Mouse (Mus musculus): Measurements from ENCODE around the gene Lysmd2. TPM values are rescaled to one million over a fixed set of nuclear protein-coding genes. Genes with fewer than 3 reads are reported as not detected.

Gene Lysmd2
- total RNA-seq (2014; fragmentation: Nextera tagmentation) (not detected in 2 replicates), total RNA-seq (2017) (0.12 and 0.22 TPM in 2 replicates), polyA plus RNA-seq (2012) (not detected in 2 replicates)

- no peak for ATAC-seq (ENCODE audit: extremely low read depth, insufficient number of reproducible peaks, low FRiP score, poor library complexity, severe bottlenecking)
- H3K36me3 ChIP-seq (replicated peaks), result no peaks in the 10 kb centered on the region
- no peak for DNase-seq (ENCODE audit: low spot score)
- no peaks in the 10 kb centered on the region for H3K4me1 ChIP-seq (ENCODE audit: insufficient read depth, low read depth, low read length)
- no peaks in the 10 kb centered on the region for H3K27me3 ChIP-seq (ENCODE audit: insufficient read depth, low read length)
- H3K9me3 ChIP-seq (replicated peaks), result no peaks in the 10 kb centered on the region; the same call in 1 of the 2 replicates
- no peak within 1 kb of the TSS for H3K4me3 ChIP-seq (ENCODE audit: low read depth, low read length)
- TF ChIP-seq POLR2AphosphoS5 (IDR thresholded peaks at IDR 0.05; ENCODE audit: insufficient replicate concordance, low read depth, low read length) (no peak), CTCF (IDR thresholded peaks at IDR 0.05; ENCODE audit: low read depth, low read length) (no peak), TAL1 (conservative IDR thresholded peaks at IDR 0.05; ENCODE audit: low read depth, low read length) (no peak), GATA1 (IDR thresholded peaks at IDR 0.05; ENCODE audit: borderline replicate concordance, low read length) (no peak), GATA2 (IDR thresholded peaks at IDR 0.05; ENCODE audit: borderline replicate concordance, low read depth, low read length) (no peak)
Measured at GRCm38 (mm10) chr9:75625556-75626307, at the start of gene Lysmd2. Lysmd2 (plus strand) TSS chr9:75625741.

GRCm38 (mm10) chr9:75579321-75579720 lies 46.2 kb upstream of the Lysmd2 start:
- Histone ChIP-seq H3K9me3 (replicated peaks) (no peaks in the 10 kb centered on the region), H3K36me3 (replicated peaks) (no peaks in the 10 kb centered on the region), H3K4me1 (ENCODE audit: insufficient read depth, low read depth, low read length) (no peaks in the 10 kb centered on the region; the same call in none of the 2 replicates), H3K27me3 (ENCODE audit: insufficient read depth, low read length) (peaks cover 3% of the 10 kb centered on the region; the same call in 1 of the 2 replicates), H3K4me3 (ENCODE audit: low read depth, low read length) (no peak overlapping the region)
- TF ChIP-seq CTCF (IDR thresholded peaks at IDR 0.05; ENCODE audit: low read depth, low read length), result no peak
- no peak for TF ChIP-seq TAL1 (conservative IDR thresholded peaks at IDR 0.05; ENCODE audit: low read depth, low read length)
- TF ChIP-seq GATA1 (IDR thresholded peaks at IDR 0.05; ENCODE audit: borderline replicate concordance, low read length), result no peak
- TF ChIP-seq POLR2AphosphoS5 (IDR thresholded peaks at IDR 0.05; ENCODE audit: insufficient replicate concordance, low read depth, low read length), result no peak
- no peak for TF ChIP-seq GATA2 (IDR thresholded peaks at IDR 0.05; ENCODE audit: borderline replicate concordance, low read depth, low read length)
- DNase-seq (ENCODE audit: low spot score) (no peak), ATAC-seq (ENCODE audit: extremely low read depth, insufficient number of reproducible peaks, low FRiP score, poor library complexity, severe bottlenecking) (no peak)

GRCm38 (mm10) chr9:75581694-75582350 lies 43.7 kb upstream of the Lysmd2 start:
- Histone ChIP-seq H3K4me1 (ENCODE audit: insufficient read depth, low read depth, low read length) (no peaks in the 10 kb centered on the region; the same call in none of the 2 replicates), H3K36me3 (replicated peaks) (no peaks in the 10 kb centered on the region), H3K4me3 (ENCODE audit: low read depth, low read length) (no peak overlapping the region), H3K27me3 (ENCODE audit: insufficient read depth, low read length) (no peaks in the 10 kb centered on the region; the same call in 1 of the 2 replicates), H3K9me3 (replicated peaks) (no peaks in the 10 kb centered on the region)
- ATAC-seq (ENCODE audit: extremely low read depth, insufficient number of reproducible peaks, low FRiP score, poor library complexity, severe bottlenecking), result no peak
- TF ChIP-seq CTCF (IDR thresholded peaks at IDR 0.05; ENCODE audit: low read depth, low read length), result peak; percentile 53
- no peak for TF ChIP-seq GATA2 (IDR thresholded peaks at IDR 0.05; ENCODE audit: borderline replicate concordance, low read depth, low read length)
- TF ChIP-seq TAL1 (conservative IDR thresholded peaks at IDR 0.05; ENCODE audit: low read depth, low read length), result no peak
- peak; percentile 13 for DNase-seq (ENCODE audit: low spot score)

- ATAC-seq (ENCODE audit: extremely low read depth, insufficient number of reproducible peaks, low FRiP score, poor library complexity, severe bottlenecking) (no peak), DNase-seq (ENCODE audit: low spot score) (no peak)
- TF ChIP-seq CTCF (IDR thresholded peaks at IDR 0.05; ENCODE audit: low read depth, low read length), result no peak
- no peak for TF ChIP-seq POLR2AphosphoS5 (IDR thresholded peaks at IDR 0.05; ENCODE audit: insufficient replicate concordance, low read depth, low read length)
- no peak for TF ChIP-seq GATA1 (IDR thresholded peaks at IDR 0.05; ENCODE audit: borderline replicate concordance, low read length)
- Histone ChIP-seq H3K27me3 (ENCODE audit: insufficient read depth, low read length) (peaks cover 16% of the 10 kb centered on the region), H3K4me1 (ENCODE audit: insufficient read depth, low read depth, low read length) (no peaks in the 10 kb centered on the region), H3K4me3 (ENCODE audit: low read depth, low read length) (no peak overlapping the region), H3K9me3 (replicated peaks) (no peaks in the 10 kb centered on the region), H3K36me3 (replicated peaks) (no peaks in the 10 kb centered on the region)
Measured at GRCm38 (mm10) chr9:75589850-75590790, 35.4 kb upstream of the Lysmd2 start.

GRCm38 (mm10) chr9:75593481-75593880 lies 32.1 kb upstream of the Lysmd2 start:
- no peak for TF ChIP-seq TAL1 (conservative IDR thresholded peaks at IDR 0.05; ENCODE audit: low read depth, low read length)
- TF ChIP-seq GATA2 (IDR thresholded peaks at IDR 0.05; ENCODE audit: borderline replicate concordance, low read depth, low read length), result no peak
- no peak for TF ChIP-seq POLR2AphosphoS5 (IDR thresholded peaks at IDR 0.05; ENCODE audit: insufficient replicate concordance, low read depth, low read length)
- no peak for TF ChIP-seq GATA1 (IDR thresholded peaks at IDR 0.05; ENCODE audit: borderline replicate concordance, low read length)
- TF ChIP-seq CTCF (IDR thresholded peaks at IDR 0.05; ENCODE audit: low read depth, low read length), result no peak
- Histone ChIP-seq H3K9me3 (replicated peaks) (no peaks in the 10 kb centered on the region), H3K36me3 (replicated peaks) (no peaks in the 10 kb centered on the region), H3K27me3 (ENCODE audit: insufficient read depth, low read length) (peaks cover 17% of the 10 kb centered on the region), H3K4me1 (ENCODE audit: insufficient read depth, low read depth, low read length) (no peaks in the 10 kb centered on the region), H3K4me3 (ENCODE audit: low read depth, low read length) (no peak overlapping the region)
- no peak for ATAC-seq (ENCODE audit: extremely low read depth, insufficient number of reproducible peaks, low FRiP score, poor library complexity, severe bottlenecking)
- DNase-seq (ENCODE audit: low spot score), result no peak

All from G1E (cell line).